Mouse (Mus musculus) embryonic facial prominence, embryonic 13.5 days (tissue): ENCODE measurements around the gene Ldb3. TPM values are rescaled to one million over a fixed set of nuclear protein-coding genes. Genes with fewer than 3 reads are reported as not detected.
A peak's percentile ranks its signal among the peaks of the same experiment; 100 is the strongest.

Experiments
- ATAC-seq: fragments of 200-750 bp; cut with Nextera tagmentation; 2 replicates; pipeline ENCODE4 v1.8.0; 2017; ENCODE audit warnings: low read depth; ENCODE audit not compliant: insufficient number of reproducible peaks, insufficient read depth, low FRiP score, low TSS enrichment
- H3K27ac ChIP-seq: fragments of 300-500 bp; sonication (generic); 2 replicates; pipeline ENCODE4 v1.5.1; 2015; ENCODE audit warnings: moderate library complexity, mild to moderate bottlenecking, inconsistent platforms
- H3K27me3 ChIP-seq: fragments of 300-500 bp; sonication (generic); 2 replicates; pipeline ENCODE4 v1.6.1; 2015; ENCODE audit warnings: mild to moderate bottlenecking, inconsistent platforms
- H3K36me3 ChIP-seq: fragments of 300-500 bp; sonication (generic); 2 replicates; pipeline ENCODE4 v1.6.1; 2015; ENCODE audit warnings: mild to moderate bottlenecking, inconsistent platforms
- H3K4me1 ChIP-seq: fragments of 300-500 bp; sonication (generic); 2 replicates; pipeline ENCODE4 v1.6.1; 2015; ENCODE audit warnings: inconsistent platforms
- H3K4me2 ChIP-seq: fragments of 300-500 bp; sonication (generic); 2 replicates; pipeline ENCODE4 v1.6.1; 2015; ENCODE audit warnings: moderate library complexity, mild to moderate bottlenecking, inconsistent platforms
- H3K4me3 ChIP-seq: fragments of 300-500 bp; sonication (generic); 2 replicates; pipeline ENCODE4 v1.5.1; 2015; ENCODE audit warnings: mild to moderate bottlenecking, inconsistent platforms
- H3K9ac ChIP-seq: fragments of 300-500 bp; sonication (generic); 2 replicates; pipeline ENCODE4 v1.6.1; 2015; ENCODE audit warnings: mild to moderate bottlenecking, inconsistent platforms
- H3K9me3 ChIP-seq: fragments of 300-500 bp; sonication (generic); 2 replicates; pipeline ENCODE4 v1.6.1; 2016; ENCODE audit warnings: inconsistent platforms
- WGBS: fragments of 180-500 bp; shearing (Covaris S2); methylation state at CpG from one replicate; pipeline ENCODE4 v1.1.7; 2015; ENCODE audit warnings: mixed read lengths; 5-methylcytosine and 5-hydroxymethylcytosine counted together
- polyA plus RNA-seq: library from polyadenylated mRNA; unstranded; fragments of >200 nt; fragmentation: Nextera tagmentation; extraction: Ambion mirVana; gene quantifications from 2 replicates; pipeline ENCODE4 v1.2.1, GENCODE M21; 2015

The Ldb3 gene
- polyA plus RNA-seq, 1 experiment from 2014 or later: 0.76 TPM

GRCm38 (mm10) chr14:34552226-34552625 is 36.3 kb downstream of the Ldb3 start:
- Histone ChIP-seq H3K4me1 (no peaks in the 10 kb centered on the region), H3K9me3 (no peaks in the 10 kb centered on the region), H3K9ac (no peak overlapping the region), H3K27me3 (peaks cover 24% of the 10 kb centered on the region), H3K27ac (no peak overlapping the region), H3K36me3 (no peaks in the 10 kb centered on the region), H3K4me2 (no peak overlapping the region), H3K4me3 (no peak overlapping the region)
- 92% methylated on average over 5 of the region's 5 CpGs for WGBS
- no peak for ATAC-seq

DNA sequence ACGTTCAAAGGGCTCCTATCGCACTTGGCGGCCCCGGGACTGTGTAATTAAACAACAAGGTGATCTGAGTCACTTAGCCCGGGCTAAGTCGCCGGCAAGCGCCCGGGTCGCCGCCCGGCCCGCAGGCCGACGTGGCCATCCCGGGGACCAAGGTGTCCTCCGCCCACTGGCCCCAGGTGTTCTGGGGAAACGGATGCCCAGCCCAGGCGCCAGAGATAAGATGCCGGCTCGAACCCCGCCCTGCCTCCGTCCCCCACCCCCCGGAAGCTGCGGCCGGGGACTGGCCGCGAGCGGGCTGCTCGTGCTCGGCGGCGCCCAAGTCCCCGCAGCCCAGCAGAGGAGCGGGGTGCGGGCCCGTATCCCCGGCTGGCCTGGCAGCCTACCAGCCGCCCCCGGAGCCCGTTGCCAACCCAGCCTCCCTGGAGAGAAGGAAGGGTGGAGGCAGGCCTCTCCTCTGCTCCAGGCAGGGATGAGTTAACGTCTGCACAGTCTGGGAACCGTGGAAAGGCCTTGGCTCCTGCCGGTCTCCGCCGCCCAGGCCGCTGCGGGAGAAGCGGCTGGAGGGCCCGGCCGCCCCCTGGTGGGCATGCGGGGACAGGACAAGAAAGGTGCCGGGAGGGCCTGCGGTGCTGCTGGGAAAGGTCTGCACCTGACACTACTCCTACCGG is 39.3 kb downstream of the Ldb3 start:
- ATAC-seq: peak; percentile 90
- H3K9ac ChIP-seq: peak overlapping the region; percentile 89
- WGBS: under 1% methylated on average over 55 of the region's 55 CpGs
- H3K27ac ChIP-seq: peak overlapping the region; percentile 90
- H3K27me3 ChIP-seq: peaks cover 11% of the 10 kb centered on the region; the same call in 1 of the 2 replicates
- H3K9me3 ChIP-seq: no peaks in the 10 kb centered on the region
- H3K36me3 ChIP-seq: no peaks in the 10 kb centered on the region
- H3K4me3 ChIP-seq: peak overlapping the region; percentile 76
- H3K4me1 ChIP-seq: no peaks in the 10 kb centered on the region
- H3K4me2 ChIP-seq: peak overlapping the region; percentile 84

- 1% methylated on average over 27 of the region's 27 CpGs for WGBS
- Histone ChIP-seq H3K9ac (peak overlapping the region; percentile 89), H3K27ac (peak overlapping the region; percentile 90), H3K27me3 (0 out of 2 replicates have a peak, but pooled peaks cover 6% of the 10 kb centered on the region), H3K4me3 (peak overlapping the region; percentile 76), H3K4me1 (no peaks in the 10 kb centered on the region), H3K4me2 (peak overlapping the region; percentile 84), H3K36me3 (no peaks in the 10 kb centered on the region), H3K9me3 (no peaks in the 10 kb centered on the region)
- peak; percentile 75 for ATAC-seq
Observed at GRCm38 (mm10) chr14:34548391-34549001, 40.0 kb downstream of the Ldb3 start.

DNA sequence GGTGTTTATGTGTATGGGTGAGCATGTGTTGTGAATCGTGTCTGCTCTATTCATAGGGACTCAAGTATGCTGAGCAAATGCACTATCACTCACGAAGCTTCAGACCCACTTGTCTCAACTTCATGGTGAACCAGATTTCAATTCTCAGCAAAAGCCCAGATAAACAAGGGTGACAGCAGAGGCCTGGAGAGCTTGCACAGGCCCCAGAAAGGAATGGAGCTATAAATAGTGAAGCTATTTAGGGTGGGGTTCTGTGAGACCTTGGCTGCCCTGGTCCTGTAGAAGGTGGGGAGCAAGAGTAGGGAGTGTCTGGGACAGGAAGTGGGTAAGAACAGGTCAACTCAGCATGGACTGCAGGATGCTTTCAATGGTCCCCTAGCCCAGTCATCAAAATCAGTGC is 43.9 kb downstream of the Ldb3 start:
- no peak overlapping the region for H3K9ac ChIP-seq
- no peak overlapping the region for H3K4me2 ChIP-seq
- ATAC-seq: no peak
- no peak overlapping the region for H3K27ac ChIP-seq
- WGBS: 73% methylated on average over 2 of the region's 2 CpGs
- H3K9me3 ChIP-seq: no peaks in the 10 kb centered on the region
- H3K4me3 ChIP-seq: no peak overlapping the region
- H3K4me1 ChIP-seq: no peaks in the 10 kb centered on the region
- H3K27me3 ChIP-seq: no peaks in the 10 kb centered on the region
- H3K36me3 ChIP-seq: no peaks in the 10 kb centered on the region

DNA sequence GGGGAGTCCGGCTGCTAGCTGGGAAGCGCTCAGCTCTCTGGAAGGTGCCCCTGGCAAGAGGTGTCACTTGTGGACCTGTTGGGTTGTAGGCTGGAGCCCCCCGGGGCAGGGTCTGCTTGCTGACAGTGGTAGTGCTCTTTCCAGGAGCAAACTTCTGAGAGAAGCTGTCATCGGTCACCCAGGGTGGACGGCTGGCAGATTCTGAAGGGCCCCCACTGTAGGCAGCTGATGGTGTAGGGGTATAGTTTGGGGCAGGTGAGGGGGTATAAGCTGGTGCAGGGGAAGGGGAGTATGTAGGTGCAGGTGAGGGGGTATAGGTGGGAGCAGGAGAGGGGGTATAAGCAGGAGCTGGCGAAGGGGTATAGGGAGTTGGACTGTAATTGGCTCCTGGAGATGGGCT is 44.5 kb downstream of the Ldb3 start:
- no peaks in the 10 kb centered on the region for H3K9me3 ChIP-seq
- no peaks in the 10 kb centered on the region for H3K36me3 ChIP-seq
- H3K4me1 ChIP-seq: no peaks in the 10 kb centered on the region
- H3K4me2 ChIP-seq: no peak overlapping the region
- H3K9ac ChIP-seq: no peak overlapping the region
- H3K27me3 ChIP-seq: no peaks in the 10 kb centered on the region
- no peak for ATAC-seq
- H3K27ac ChIP-seq: no peak overlapping the region
- WGBS: 84% methylated on average over 6 of the region's 6 CpGs
- no peak overlapping the region for H3K4me3 ChIP-seq

GRCm38 (mm10) chr14:34543596-34543995 is 44.9 kb downstream of the Ldb3 start:
- no peaks in the 10 kb centered on the region for H3K4me1 ChIP-seq
- no peaks in the 10 kb centered on the region for H3K9me3 ChIP-seq
- no peak overlapping the region for H3K27ac ChIP-seq
- H3K4me3 ChIP-seq: no peak overlapping the region
- no peaks in the 10 kb centered on the region for H3K36me3 ChIP-seq
- no peak for ATAC-seq
- 74% methylated on average over 6 of the region's 6 CpGs for WGBS
- no peak overlapping the region for H3K9ac ChIP-seq
- H3K4me2 ChIP-seq: no peak overlapping the region
- no peaks in the 10 kb centered on the region for H3K27me3 ChIP-seq

GRCm38 (mm10) chr14:34541896-34542295 is 46.6 kb downstream of the Ldb3 start:
- WGBS: 86% methylated on average over 5 of the region's 5 CpGs

DNA sequence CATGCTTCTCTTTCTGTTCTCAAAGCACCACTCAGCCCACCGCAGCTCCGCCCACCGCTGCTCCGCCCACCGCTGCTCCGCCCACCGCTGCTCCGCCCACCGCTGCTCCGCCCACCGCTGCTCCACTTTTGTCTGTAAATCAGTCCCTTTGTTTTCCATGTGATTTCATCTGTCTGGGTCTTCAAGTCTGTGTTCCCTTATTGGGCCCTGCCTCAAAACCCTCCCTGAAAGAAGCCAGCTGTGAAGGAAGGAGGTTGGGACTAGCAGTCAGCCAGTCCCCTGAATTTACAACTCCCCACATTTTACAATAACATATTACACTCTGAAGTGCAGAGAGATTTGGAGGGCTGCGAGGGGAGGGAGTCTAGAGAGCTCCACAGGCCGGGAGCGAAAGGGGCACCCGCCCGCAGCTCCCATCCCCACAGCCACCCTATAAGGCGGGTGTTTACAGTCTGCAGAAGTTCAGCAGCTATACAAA is 47.8 kb downstream of the Ldb3 start:
- H3K4me2 ChIP-seq: peak overlapping the region; percentile 33; the same call in 1 of the 2 replicates
- H3K27ac ChIP-seq: peak overlapping the region; percentile 44; the same call in 1 of the 2 replicates

More at GRCm38 (mm10) chr14:34541896-34542295, 46.6 kb downstream of the Ldb3 start:
- no peak overlapping the region for H3K4me2 ChIP-seq
- H3K27me3 ChIP-seq: no peaks in the 10 kb centered on the region
- no peaks in the 10 kb centered on the region for H3K36me3 ChIP-seq
- no peak overlapping the region for H3K27ac ChIP-seq
- no peak for ATAC-seq
- no peaks in the 10 kb centered on the region for H3K4me1 ChIP-seq
- H3K9me3 ChIP-seq: no peaks in the 10 kb centered on the region
- no peak overlapping the region for H3K4me3 ChIP-seq
- H3K9ac ChIP-seq: no peak overlapping the region

GRCm38 (mm10) chr14:34535883-34536282 is 52.6 kb downstream of the Ldb3 start:
- H3K4me2 ChIP-seq: no peak overlapping the region

More for the DNA sequence above, 47.8 kb downstream of the Ldb3 start:
- no peaks in the 10 kb centered on the region for H3K9me3 ChIP-seq
- no peaks in the 10 kb centered on the region for H3K4me1 ChIP-seq
- no peak; the same call in 1 of the 2 replicates for ATAC-seq
- H3K4me3 ChIP-seq: peak overlapping the region; percentile 2; the same call in 1 of the 2 replicates
- no peaks in the 10 kb centered on the region for H3K27me3 ChIP-seq
- 16% methylated on average over 17 of the region's 17 CpGs for WGBS
- H3K9ac ChIP-seq: no peak overlapping the region
- no peaks in the 10 kb centered on the region for H3K36me3 ChIP-seq

DNA sequence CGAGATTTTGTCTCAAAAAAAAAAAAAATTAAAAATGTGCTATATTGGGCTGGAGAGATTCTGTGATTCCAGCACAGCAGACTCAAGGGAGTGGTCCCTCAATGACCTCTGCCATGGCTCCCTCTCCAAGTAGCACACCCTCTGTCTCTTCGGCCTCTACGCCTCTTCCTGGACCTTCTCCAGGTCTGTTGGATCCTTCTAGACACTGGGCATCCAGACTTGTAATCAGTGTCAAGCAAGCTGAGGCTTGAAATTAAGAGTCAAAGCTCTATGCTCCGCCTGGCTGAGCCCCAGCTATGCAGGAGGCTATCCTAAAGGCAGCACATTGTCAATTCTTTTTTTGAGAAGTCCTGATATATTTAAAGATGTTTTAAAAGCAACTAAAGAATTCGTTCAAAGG is 54.9 kb downstream of the Ldb3 start:
- peaks cover 4% of the 10 kb centered on the region; the same call in 1 of the 2 replicates for H3K9me3 ChIP-seq
- no peak overlapping the region for H3K4me3 ChIP-seq
- 0 out of 2 replicates have a peak, but pooled peaks cover 4% of the 10 kb centered on the region for H3K27me3 ChIP-seq
- ATAC-seq: no peak
- H3K4me1 ChIP-seq: no peaks in the 10 kb centered on the region
- no peak overlapping the region for H3K9ac ChIP-seq
- WGBS: 81% methylated on average over 5 of the region's 5 CpGs
- H3K27ac ChIP-seq: no peak overlapping the region
- no peaks in the 10 kb centered on the region for H3K36me3 ChIP-seq
- H3K4me2 ChIP-seq: no peak overlapping the region

More at GRCm38 (mm10) chr14:34535883-34536282, 52.6 kb downstream of the Ldb3 start:
- 73% methylated on average over 4 of the region's 4 CpGs for WGBS
- Histone ChIP-seq H3K36me3 (no peaks in the 10 kb centered on the region), H3K27me3 (no peaks in the 10 kb centered on the region), H3K4me3 (no peak overlapping the region), H3K27ac (no peak overlapping the region), H3K9ac (no peak overlapping the region), H3K4me1 (no peaks in the 10 kb centered on the region), H3K9me3 (no peaks in the 10 kb centered on the region)
- ATAC-seq: no peak

- WGBS: 73% methylated on average over 6 of the region's 6 CpGs
- peaks cover 8% of the 10 kb centered on the region; the same call in 1 of the 2 replicates for H3K27me3 ChIP-seq
- no peaks in the 10 kb centered on the region for H3K36me3 ChIP-seq
- H3K4me1 ChIP-seq: no peaks in the 10 kb centered on the region
- H3K9ac ChIP-seq: no peak overlapping the region
- H3K4me3 ChIP-seq: no peak overlapping the region
- ATAC-seq: no peak
- H3K9me3 ChIP-seq: peaks cover 4% of the 10 kb centered on the region; the same call in 1 of the 2 replicates
- H3K4me2 ChIP-seq: no peak overlapping the region
- H3K27ac ChIP-seq: no peak overlapping the region
Observed at GRCm38 (mm10) chr14:34532536-34532935, 55.9 kb downstream of the Ldb3 start.

DNA sequence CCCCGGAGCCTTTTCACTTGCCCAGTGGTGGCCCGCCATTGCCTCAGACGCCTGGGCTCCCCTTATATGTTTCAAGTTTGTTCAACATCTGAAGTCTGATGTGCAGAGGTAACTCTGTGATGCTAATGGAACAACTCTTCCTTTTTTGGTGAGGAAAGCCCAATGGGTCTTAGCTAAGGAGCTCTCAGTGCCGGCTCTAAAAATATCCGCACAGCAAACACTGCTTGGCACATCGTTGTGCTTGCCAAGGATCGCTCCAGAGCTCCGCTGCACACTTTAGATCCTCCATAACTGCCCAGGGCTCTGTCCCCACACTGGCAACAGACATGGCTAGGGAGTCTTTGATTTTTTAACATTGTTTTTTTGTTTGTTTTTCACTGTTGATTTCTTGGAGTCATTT is 59.7 kb downstream of the Ldb3 start:
- Histone ChIP-seq H3K36me3 (no peaks in the 10 kb centered on the region), H3K4me2 (no peak overlapping the region), H3K27ac (no peak overlapping the region), H3K9me3 (peaks cover 4% of the 10 kb centered on the region; the same call in 1 of the 2 replicates), H3K27me3 (peaks cover 8% of the 10 kb centered on the region; the same call in 1 of the 2 replicates), H3K4me3 (no peak overlapping the region), H3K4me1 (no peaks in the 10 kb centered on the region), H3K9ac (no peak overlapping the region)
- 70% methylated on average over 8 of the region's 8 CpGs for WGBS
- no peak for ATAC-seq
